Mouse (Mus musculus) kidney, embryonic 14.5 days (tissue): Measurements from ENCODE around the gene Numb. TPM values are rescaled to one million over a fixed set of nuclear protein-coding genes. Genes with fewer than 3 reads are reported as not detected.

Source experiments
- ATAC-seq: fragments of 200-750 bp; cut with Nextera tagmentation; 2 replicates; pipeline ENCODE4 v1.8.0; 2017; ENCODE audit warnings: moderate number of reproducible peaks, mild to moderate bottlenecking, moderate TSS enrichment, moderate library complexity; ENCODE audit not compliant: low FRiP score, low TSS enrichment
- H3K27ac ChIP-seq: fragments of 300-500 bp; sonication (generic); 2 replicates; pipeline ENCODE4 v1.5.1; 2014; ENCODE audit warnings: low read depth, mild to moderate bottlenecking, low read length, moderate library complexity, mixed read lengths
- H3K27me3 ChIP-seq: fragments of 300-500 bp; sonication (generic); 2 replicates; pipeline ENCODE4 v1.6.1; 2014; ENCODE audit warnings: mild to moderate bottlenecking, low read length; ENCODE audit not compliant: control insufficient read depth, insufficient read depth
- H3K36me3 ChIP-seq: fragments of 300-500 bp; sonication (generic); 2 replicates; pipeline ENCODE4 v1.6.1; 2014; ENCODE audit warnings: low read length, mixed read lengths; ENCODE audit not compliant: control insufficient read depth, insufficient read depth
- H3K4me1 ChIP-seq: fragments of 300-500 bp; sonication (generic); 2 replicates; pipeline ENCODE4 v1.6.1; 2014; ENCODE audit warnings: low read length, mixed read lengths; ENCODE audit not compliant: control insufficient read depth, insufficient read depth
- H3K4me2 ChIP-seq: fragments of 300-500 bp; sonication (generic); replicated peaks from 2 replicates; pipeline ENCODE4 v1.6.1; 2014; ENCODE audit warnings: low read depth, mild to moderate bottlenecking, low read length
- H3K4me3 ChIP-seq: fragments of 300-500 bp; sonication (generic); 2 replicates; pipeline ENCODE4 v1.5.1; 2014; ENCODE audit warnings: mild to moderate bottlenecking, low read length
- H3K9ac ChIP-seq: fragments of 300-500 bp; sonication (generic); 2 replicates; pipeline ENCODE4 v1.6.1; 2014; ENCODE audit warnings: low read depth, mild to moderate bottlenecking, low read length, moderate library complexity
- H3K9me3 ChIP-seq: fragments of 300-500 bp; sonication (generic); 2 replicates; pipeline ENCODE4 v1.6.1; 2016; ENCODE audit warnings: low read length; ENCODE audit not compliant: control insufficient read depth
- WGBS: fragments of 180-500 bp; shearing (Covaris S2); extraction: QIAGEN DNeasy Blood & Tissue Kit; methylation state at CpG from one replicate; pipeline ENCODE4 v1.1.7; 2014; 5-methylcytosine and 5-hydroxymethylcytosine counted together
- polyA plus RNA-seq: library from polyadenylated mRNA; unstranded; fragments of >200 nt; fragmentation: Nextera tagmentation; extraction: Ambion mirVana; gene quantifications from 2 replicates; pipeline ENCODE4 v1.2.1, GENCODE M21; 2014

Gene Numb
- polyA plus RNA-seq, 1 experiment from 2014 or later, result 34.1 TPM

- H3K36me3 ChIP-seq, result no peaks in the 10 kb centered on the region
- H3K4me1 ChIP-seq, result peaks cover 16% of the 10 kb centered on the region; the same call in 1 of the 2 replicates
- ATAC-seq, result no peak
- peak overlapping the region; percentile 52; the same call in 1 of the 2 replicates for H3K27ac ChIP-seq
- 60% methylated on average over 7 of the region's 7 CpGs for WGBS
- no peak overlapping the region for H3K4me3 ChIP-seq
- H3K27me3 ChIP-seq, result no peaks in the 10 kb centered on the region
- H3K4me2 ChIP-seq, result no peak overlapping the region
- no peak overlapping the region for H3K9ac ChIP-seq
- no peaks in the 10 kb centered on the region for H3K9me3 ChIP-seq
These were observed 3.5 kb upstream of the Numb start for GRCm38 (mm10) chr12:83925160-83925703.

DNA sequence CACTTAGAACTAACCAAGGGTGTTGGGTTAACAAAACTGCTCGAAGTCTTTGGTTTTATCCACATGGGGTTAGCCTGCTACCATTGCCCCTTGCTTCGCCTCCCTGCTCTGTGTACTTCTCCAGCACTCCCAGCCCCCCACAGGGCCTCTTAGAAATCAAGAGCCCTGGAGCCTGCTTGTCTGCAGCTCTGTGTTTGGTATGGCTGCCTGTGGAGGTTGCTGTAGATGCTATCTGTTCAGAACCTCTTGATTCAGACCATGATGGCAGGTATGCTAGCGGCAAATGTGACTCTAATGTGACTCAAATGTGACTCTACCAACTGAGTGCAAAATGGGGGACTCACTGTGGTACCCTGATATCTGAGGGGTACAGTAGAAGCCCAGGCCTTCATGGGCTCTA, 2.6 kb upstream of the Numb start:
- no peak for ATAC-seq
- peaks cover 19% of the 10 kb centered on the region; the same call in 1 of the 2 replicates for H3K4me1 ChIP-seq
- no peak overlapping the region for H3K4me3 ChIP-seq
- H3K9ac ChIP-seq, result no peak overlapping the region
- no peak overlapping the region for H3K27ac ChIP-seq
- no peaks in the 10 kb centered on the region for H3K36me3 ChIP-seq
- no peaks in the 10 kb centered on the region for H3K9me3 ChIP-seq
- WGBS, result 68% methylated on average over 3 of the region's 3 CpGs
- no peaks in the 10 kb centered on the region for H3K27me3 ChIP-seq
- no peak overlapping the region for H3K4me2 ChIP-seq

- no peak for ATAC-seq
- Histone ChIP-seq H3K9ac (no peak overlapping the region), H3K27me3 (no peaks in the 10 kb centered on the region), H3K4me2 (peak overlapping the region; percentile 67; the same call in 1 of the 2 replicates), H3K4me1 (peaks cover 19% of the 10 kb centered on the region; the same call in 1 of the 2 replicates), H3K27ac (no peak overlapping the region; the same call in 1 of the 2 replicates), H3K4me3 (no peak overlapping the region), H3K36me3 (no peaks in the 10 kb centered on the region), H3K9me3 (no peaks in the 10 kb centered on the region)
- WGBS, result 91% methylated on average over 1 of the region's 1 CpGs
These were observed 1.7 kb upstream of the Numb start for GRCm38 (mm10) chr12:83923486-83923859.

DNA sequence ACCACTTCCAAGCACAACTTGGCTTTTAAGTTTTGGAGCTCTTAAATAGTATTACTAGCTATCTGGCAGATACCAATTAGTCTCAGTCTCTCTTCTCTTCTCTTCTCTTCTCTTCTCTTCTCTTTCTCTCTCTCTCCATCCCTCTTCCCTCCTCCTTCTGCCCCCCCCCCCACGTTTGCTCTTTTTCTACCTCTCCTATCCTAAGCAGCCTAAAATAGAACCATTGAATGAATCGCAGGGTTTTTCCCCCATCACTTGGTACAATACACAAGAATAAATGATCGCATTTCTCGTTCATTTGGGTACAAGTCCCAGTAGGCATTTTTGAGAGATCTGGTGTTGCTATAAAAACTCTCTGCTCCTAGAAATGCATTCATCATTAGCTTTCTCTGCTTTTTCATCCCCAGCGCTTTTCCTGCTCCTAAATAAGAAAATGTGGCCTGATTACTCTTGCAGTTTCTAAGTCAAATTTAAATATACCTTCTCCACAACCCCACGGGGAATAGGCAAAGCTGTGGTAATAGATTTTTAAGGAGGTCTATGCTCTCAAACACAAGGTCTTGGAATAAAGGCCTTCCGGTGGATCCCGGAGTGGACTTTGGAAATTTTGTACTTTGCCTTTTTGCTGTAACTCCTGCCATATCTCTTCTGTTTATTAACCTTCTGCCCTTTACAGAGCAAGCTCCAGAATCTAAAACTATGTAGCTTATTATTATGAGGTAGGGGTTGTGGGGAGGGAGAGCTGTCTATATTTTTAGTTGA, 1.2 kb upstream of the Numb start:
- no peak for ATAC-seq
- H3K4me2 ChIP-seq, result peak overlapping the region; percentile 67
- H3K4me3 ChIP-seq, result peak overlapping the region; percentile 97
- peak overlapping the region; percentile 80; the same call in 1 of the 2 replicates for H3K27ac ChIP-seq
- 39% methylated on average over 8 of the region's 8 CpGs for WGBS
- H3K9ac ChIP-seq, result peak overlapping the region; percentile 68
- H3K9me3 ChIP-seq, result no peaks in the 10 kb centered on the region
- no peaks in the 10 kb centered on the region for H3K36me3 ChIP-seq
- peaks cover 19% of the 10 kb centered on the region; the same call in 1 of the 2 replicates for H3K4me1 ChIP-seq
- no peaks in the 10 kb centered on the region for H3K27me3 ChIP-seq

DNA sequence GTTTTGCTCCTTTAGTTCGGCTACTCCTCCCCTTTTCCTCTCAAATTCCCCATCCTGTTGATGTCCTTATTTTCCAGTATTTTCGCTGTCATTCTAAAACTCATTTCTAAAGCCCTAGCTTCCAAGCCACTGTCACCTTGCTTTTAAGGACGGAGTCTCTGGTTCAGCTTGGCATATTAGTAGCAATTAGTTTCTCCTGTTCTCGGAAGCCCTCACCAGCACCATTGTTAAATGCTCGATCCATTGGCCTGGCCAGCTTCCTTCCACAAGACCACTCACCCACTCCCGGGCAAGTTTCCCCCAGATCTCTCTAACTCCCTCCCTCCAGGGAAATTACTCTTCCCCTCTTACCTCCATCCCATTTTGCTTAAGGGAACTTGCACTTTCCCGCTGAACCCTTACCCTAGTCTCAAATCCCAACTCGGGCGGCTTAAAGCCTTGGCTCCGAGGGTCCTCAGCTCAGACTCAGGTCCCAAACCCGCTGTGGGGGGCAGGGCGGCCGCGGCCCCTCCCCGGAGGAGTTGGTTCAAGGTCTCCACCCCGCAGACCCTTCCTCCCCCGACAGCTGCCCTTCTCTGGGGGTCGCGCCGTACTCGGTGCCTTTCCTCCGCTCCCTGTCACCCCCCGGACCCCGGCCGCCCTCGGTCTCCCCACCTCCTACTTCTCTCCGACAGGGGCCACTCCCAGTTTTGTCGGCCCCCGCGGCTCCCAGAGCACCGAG, 853 bp downstream of the Numb start:
- Histone ChIP-seq H3K27me3 (no peaks in the 10 kb centered on the region), H3K4me3 (peak overlapping the region; percentile 97), H3K4me1 (peaks cover 19% of the 10 kb centered on the region; the same call in 1 of the 2 replicates), H3K4me2 (peak overlapping the region; percentile 67), H3K9ac (peak overlapping the region; percentile 90), H3K9me3 (no peaks in the 10 kb centered on the region), H3K27ac (peak overlapping the region; percentile 68), H3K36me3 (no peaks in the 10 kb centered on the region; the same call in 1 of the 2 replicates)
- WGBS, result under 1% methylated on average over 31 of the region's 31 CpGs
- no peak for ATAC-seq

- Histone ChIP-seq H3K4me1 (0 out of 2 replicates have a peak, but pooled peaks cover 5% of the 10 kb centered on the region), H3K4me3 (no peak overlapping the region), H3K36me3 (peaks cover 3% of the 10 kb centered on the region; the same call in 1 of the 2 replicates), H3K4me2 (no peak overlapping the region), H3K27me3 (no peaks in the 10 kb centered on the region), H3K9ac (no peak overlapping the region), H3K27ac (no peak overlapping the region), H3K9me3 (no peaks in the 10 kb centered on the region)
- no peak for ATAC-seq
- WGBS, result 67% methylated on average over 9 of the region's 9 CpGs
These were observed 4.8 kb downstream of the Numb start for GRCm38 (mm10) chr12:83916884-83917283.

GRCm38 (mm10) chr12:83914797-83915196, 6.9 kb downstream of the Numb start:
- Histone ChIP-seq H3K4me2 (no peak overlapping the region), H3K4me1 (no peaks in the 10 kb centered on the region), H3K4me3 (no peak overlapping the region), H3K36me3 (peaks cover 3% of the 10 kb centered on the region; the same call in 1 of the 2 replicates), H3K9ac (no peak overlapping the region), H3K9me3 (no peaks in the 10 kb centered on the region), H3K27me3 (no peaks in the 10 kb centered on the region), H3K27ac (no peak overlapping the region)
- 88% methylated on average over 1 of the region's 1 CpGs for WGBS
- ATAC-seq, result no peak

DNA sequence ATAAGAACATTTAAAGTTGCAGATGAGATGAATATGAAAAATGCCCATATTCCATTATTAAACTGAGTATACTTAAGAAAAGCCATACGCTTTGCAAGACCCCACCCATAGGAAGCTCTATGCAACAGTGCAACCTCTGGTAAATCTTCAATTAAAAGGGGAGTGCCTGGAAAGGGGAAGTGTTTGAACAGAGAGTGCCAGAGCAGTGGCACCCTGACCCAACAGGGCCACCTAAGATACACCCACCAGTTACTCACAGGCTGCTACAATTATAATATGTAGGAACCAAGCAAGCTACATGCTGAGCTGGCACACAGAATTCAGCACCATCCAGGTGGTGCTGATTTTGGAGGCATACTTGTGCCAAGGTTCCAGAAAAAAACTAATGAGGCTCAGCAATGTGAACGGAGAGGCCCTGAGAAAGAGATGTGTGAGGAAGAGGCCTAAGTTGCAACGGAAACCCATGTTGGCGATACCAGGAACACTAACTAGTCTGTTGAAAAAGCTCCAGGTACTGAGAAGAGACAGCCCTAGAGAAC, 7.5 kb downstream of the Numb start:
- Histone ChIP-seq H3K9me3 (no peaks in the 10 kb centered on the region), H3K27ac (no peak overlapping the region), H3K4me3 (no peak overlapping the region), H3K4me1 (no peaks in the 10 kb centered on the region), H3K36me3 (peaks cover 3% of the 10 kb centered on the region; the same call in 1 of the 2 replicates), H3K4me2 (no peak overlapping the region), H3K9ac (no peak overlapping the region), H3K27me3 (no peaks in the 10 kb centered on the region)
- WGBS, result 90% methylated on average over 4 of the region's 4 CpGs
- ATAC-seq, result no peak
